Mouse (Mus musculus) testis, adult 2 months (tissue): ENCODE data around the gene Cfap299.
"Not testable (repeated sequence)": the region's sequence is repeated elsewhere in the genome, so short reads cannot be mapped to it uniquely, and the experiment has no call there.

Experiments
- CTCF ChIP-seq: fragments of 200-500 bp; IDR thresholded peaks from 2 replicates; pipeline ENCODE4 v1.5.1; 2012; ENCODE audit warnings: low read depth, mild to moderate bottlenecking, inconsistent platforms, low read length, moderate library complexity; ENCODE audit not compliant: control insufficient read depth, insufficient read depth, insufficient replicate concordance
- POLR2A ChIP-seq: fragments of 200-500 bp; IDR thresholded peaks from 2 replicates; pipeline ENCODE4 v1.6.1; 2012; ENCODE audit warnings: low read depth, mild to moderate bottlenecking, inconsistent platforms, low read length, moderate library complexity; ENCODE audit not compliant: control insufficient read depth

DNA sequence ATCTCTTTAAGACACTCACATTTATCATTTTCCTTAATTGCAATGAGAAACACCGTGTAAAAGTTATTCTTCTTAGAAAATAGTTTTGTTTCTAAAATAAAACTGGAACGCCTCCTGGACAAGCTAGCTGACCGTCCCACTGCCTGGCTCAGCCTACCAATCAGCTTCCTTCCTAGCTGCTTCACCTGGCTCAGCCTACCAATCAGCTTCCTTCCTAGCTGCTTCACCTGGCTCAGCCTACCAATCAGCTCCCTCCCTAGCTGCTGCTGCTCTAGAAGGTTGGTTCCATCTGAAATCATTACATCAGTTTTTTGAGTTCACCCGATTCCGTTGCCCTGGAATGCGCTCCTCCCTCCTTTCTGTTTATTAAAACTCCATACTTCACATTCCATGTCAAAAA is 247.4 kb downstream of the Cfap299 start:
- TF ChIP-seq CTCF, POLR2A: not testable (repeated sequence)
